Mouse (Mus musculus) ES-Bruce4 (cell line): ENCODE measurements at regions not wholly inside any gene's neighbourhood (a gene's known extent, or its start where the extent isn't known, plus 50 kb on each side); places are given as distances from the start of the nearest gene placed in this dataset.

ENCODE experiments used
- H3K27ac ChIP-seq: 2 replicates; pipeline ENCODE4 v1.5.1; 2012; ENCODE audit warnings: low read length, inconsistent platforms; ENCODE audit not compliant: insufficient read depth
- H3K27me3 ChIP-seq: 2 replicates; pipeline ENCODE4 v1.6.1; 2012; ENCODE audit warnings: mild to moderate bottlenecking, low read length, inconsistent platforms; ENCODE audit not compliant: control insufficient read depth, poor library complexity, insufficient read depth, severe bottlenecking
- H3K36me3 ChIP-seq: 2 replicates; pipeline ENCODE4 v1.6.1; 2012; ENCODE audit warnings: inconsistent platforms, mild to moderate bottlenecking, low read length, moderate library complexity; ENCODE audit not compliant: control insufficient read depth, poor library complexity, insufficient read depth, severe bottlenecking
- H3K4me1 ChIP-seq: one replicate; pipeline ENCODE4 v1.8.1; 2011; ENCODE audit warnings: low read length; ENCODE audit not compliant: control insufficient read depth, insufficient read depth
- H3K4me3 ChIP-seq: 2 replicates; pipeline ENCODE4 v1.5.1; 2011; ENCODE audit warnings: low read depth, mild to moderate bottlenecking, low read length
- H3K9ac ChIP-seq: 2 replicates; pipeline ENCODE4 v1.6.1; 2012; ENCODE audit warnings: low read depth, mild to moderate bottlenecking, inconsistent platforms; ENCODE audit not compliant: poor library complexity, severe bottlenecking
- H3K9me3 ChIP-seq: replicated peaks from 2 replicates; pipeline ENCODE4 v1.6.1; 2012; ENCODE audit warnings: mild to moderate bottlenecking, low read length, inconsistent platforms; ENCODE audit not compliant: control insufficient read depth, poor library complexity, insufficient read depth, severe bottlenecking
- CTCF ChIP-seq: IDR thresholded peaks from one replicate; pipeline ENCODE4 v1.8.1; 2011; ENCODE audit warnings: low read depth, low read length
- EP300 ChIP-seq: IDR thresholded peaks from 2 replicates; pipeline ENCODE4 v1.6.1; 2011; ENCODE audit warnings: low read depth, low read length; ENCODE audit not compliant: insufficient read depth
- POLR2A ChIP-seq: IDR thresholded peaks from one replicate; pipeline ENCODE4 v1.8.1; 2011; ENCODE audit warnings: low read length; ENCODE audit not compliant: insufficient read depth

GRCm38 (mm10) chr13:44383322-44383721 is 346.0 kb upstream of the Jarid2 start:
- Histone ChIP-seq H3K27me3 (no peaks in the 10 kb centered on the region), H3K9me3 (0 out of 2 replicates have a peak, but pooled peaks cover 2% of the 10 kb centered on the region), H3K9ac (no peak overlapping the region), H3K4me3 (no peak overlapping the region), H3K27ac (no peak overlapping the region), H3K4me1 (peaks cover 4% of the 10 kb centered on the region), H3K36me3 (no peaks in the 10 kb centered on the region)
- TF ChIP-seq CTCF (no peak), EP300 (no peak), POLR2A (no peak)

GRCm38 (mm10) chr13:44386767-44387166 is 342.5 kb upstream of the Jarid2 start:
- Histone ChIP-seq H3K4me1 (peaks cover 4% of the 10 kb centered on the region), H3K4me3 (no peak overlapping the region), H3K9ac (no peak overlapping the region), H3K27me3 (no peaks in the 10 kb centered on the region), H3K9me3 (peaks cover 2% of the 10 kb centered on the region; the same call in 1 of the 2 replicates), H3K36me3 (no peaks in the 10 kb centered on the region), H3K27ac (no peak overlapping the region)
- TF ChIP-seq POLR2A (no peak), EP300 (no peak), CTCF (no peak)

- no peaks in the 10 kb centered on the region for H3K27me3 ChIP-seq
- no peak overlapping the region for H3K4me3 ChIP-seq
- no peak overlapping the region for H3K27ac ChIP-seq
- peaks cover 1% of the 10 kb centered on the region for H3K4me1 ChIP-seq
- H3K9me3 ChIP-seq: peaks cover 2% of the 10 kb centered on the region; the same call in 1 of the 2 replicates
- no peak overlapping the region for H3K9ac ChIP-seq
- no peak for TF ChIP-seq POLR2A
- TF ChIP-seq EP300: no peak
- TF ChIP-seq CTCF: no peak
- no peaks in the 10 kb centered on the region for H3K36me3 ChIP-seq
Measured at GRCm38 (mm10) chr13:44389696-44390095, 339.6 kb upstream of the Jarid2 start.

- H3K9ac ChIP-seq: no peak overlapping the region
- no peak overlapping the region for H3K4me3 ChIP-seq
- TF ChIP-seq POLR2A: no peak
- no peak for TF ChIP-seq CTCF
- no peak for TF ChIP-seq EP300
- H3K27me3 ChIP-seq: no peaks in the 10 kb centered on the region
- peaks cover 1% of the 10 kb centered on the region for H3K4me1 ChIP-seq
- H3K9me3 ChIP-seq: peaks cover 2% of the 10 kb centered on the region; the same call in 1 of the 2 replicates
- no peak overlapping the region for H3K27ac ChIP-seq
- H3K36me3 ChIP-seq: no peaks in the 10 kb centered on the region
Measured at GRCm38 (mm10) chr13:44390666-44391390, 338.4 kb upstream of the Jarid2 start.

- peaks cover 5% of the 10 kb centered on the region for H3K4me1 ChIP-seq
Measured at GRCm38 (mm10) chr13:44394016-44394415, 335.3 kb upstream of the Jarid2 start.

GRCm38 (mm10) chr13:44398613-44399369 is 330.5 kb upstream of the Jarid2 start:
- H3K4me3 ChIP-seq: no peak overlapping the region
- no peaks in the 10 kb centered on the region for H3K36me3 ChIP-seq
- peaks cover 6% of the 10 kb centered on the region for H3K4me1 ChIP-seq
- no peak overlapping the region for H3K9ac ChIP-seq
- TF ChIP-seq CTCF: no peak
- no peak for TF ChIP-seq POLR2A
- TF ChIP-seq EP300: no peak
- H3K27ac ChIP-seq: no peak overlapping the region
- H3K9me3 ChIP-seq: no peaks in the 10 kb centered on the region
- 0 out of 2 replicates have a peak, but pooled peaks cover 1% of the 10 kb centered on the region for H3K27me3 ChIP-seq

More at GRCm38 (mm10) chr13:44394016-44394415, 335.3 kb upstream of the Jarid2 start:
- no peak overlapping the region for H3K27ac ChIP-seq
- TF ChIP-seq EP300 (no peak), POLR2A (no peak), CTCF (no peak)
- H3K4me3 ChIP-seq: no peak overlapping the region
- 0 out of 2 replicates have a peak, but pooled peaks cover 1% of the 10 kb centered on the region for H3K27me3 ChIP-seq
- H3K9me3 ChIP-seq: no peaks in the 10 kb centered on the region
- no peaks in the 10 kb centered on the region for H3K36me3 ChIP-seq
- H3K9ac ChIP-seq: no peak overlapping the region
